In the genomic region with DNA sequence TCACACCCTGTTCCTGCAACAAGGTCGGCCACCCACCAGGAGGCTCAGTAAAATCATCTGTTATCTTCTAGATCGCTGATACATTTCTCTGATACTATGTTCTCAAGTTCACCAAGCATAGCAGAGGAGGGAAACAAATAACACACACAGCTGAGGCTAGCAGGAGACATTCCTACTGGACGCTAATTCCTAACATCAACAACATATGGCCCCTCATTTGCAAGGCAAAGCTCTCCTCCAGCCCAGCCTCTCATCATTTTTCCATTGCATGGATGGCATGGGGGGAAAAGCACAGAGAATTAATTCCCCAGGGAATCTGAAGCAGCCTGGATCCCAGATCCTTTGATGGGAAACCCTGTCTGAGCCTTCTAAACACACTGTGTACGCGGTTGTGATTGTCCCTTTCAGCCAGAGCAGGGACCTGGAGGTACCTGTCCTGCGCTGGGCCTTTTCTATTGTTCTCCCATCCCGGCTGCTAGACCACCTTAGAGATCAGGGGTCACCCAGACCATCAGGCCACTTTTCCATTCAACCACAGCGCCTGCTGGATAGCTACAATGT, we compare ENCODE assay signal across 18 mouse cellular contexts. TPM values are rescaled to one million over a fixed set of nuclear protein-coding genes. Genes with fewer than 3 reads are reported as not detected.
"Had no signal": no experiment of that assay in that cellular context is flagged by ENCODE, and none has a peak within 500 bp of the region (broad histone marks: within the 10 kb centered on the region; RNA-seq: fewer than 3 reads in every experiment).

No protein-coding gene starts in this region.

- ATAC-seq: liver, embryonic 12.5 days had no signal

- H3K9ac ChIP-seq: kidney, embryonic 15.5 days; limb, embryonic 15.5 days; liver, embryonic 12.5 days; lung, embryonic 14.5 days; neural tube, embryonic 15.5 days had no signal

- H3K27ac ChIP-seq: kidney, embryonic 15.5 days; limb, embryonic 15.5 days; liver, embryonic 12.5 days; neural tube, embryonic 15.5 days; stomach, postnatal 0 days had no signal

- H3K9me3 ChIP-seq: kidney, embryonic 15.5 days; limb, embryonic 15.5 days; liver, embryonic 12.5 days; neural tube, embryonic 15.5 days had no signal

- H3K4me1 ChIP-seq: limb, embryonic 15.5 days; neural tube, embryonic 15.5 days had no signal

- H3K4me2 ChIP-seq: kidney, embryonic 15.5 days; limb, embryonic 15.5 days; liver, embryonic 12.5 days; lung, embryonic 14.5 days; neural tube, embryonic 15.5 days had no signal

- H3K27me3 ChIP-seq: kidney, embryonic 15.5 days; limb, embryonic 15.5 days; liver, embryonic 12.5 days; neural tube, embryonic 15.5 days had no signal

- DNase-seq: kidney, adult 11 months; kidney, postnatal 14 days; layer of hippocampus, adult 9-11 months; layer of hippocampus, postnatal 36 days; lung, embryonic 14.5 days; lung, postnatal 10 days; lung, postnatal 4 days; right cerebral cortex, adult 18-20 months; thymus, adult 2 months; thymus, postnatal 25 days had no signal

- H3K4me3 ChIP-seq: kidney, embryonic 15.5 days; limb, embryonic 15.5 days; liver, embryonic 12.5 days; myocyte; neural tube, embryonic 15.5 days had no signal

- H3K36me3 ChIP-seq: kidney, embryonic 15.5 days; limb, embryonic 15.5 days; liver, embryonic 12.5 days; neural tube, embryonic 15.5 days had no signal

RNA-seq across cellular contexts. Expression of a gene that starts 27.2 kb away (rescaled TPM):
- total RNA-seq: layer of hippocampus, postnatal 36 days; left cerebral cortex, postnatal 25 days; megakaryocyte, adult 5-6 weeks had no signal
